Comparison of ENCODE assay signal across 19 mouse cellular contexts in the genomic region with DNA sequence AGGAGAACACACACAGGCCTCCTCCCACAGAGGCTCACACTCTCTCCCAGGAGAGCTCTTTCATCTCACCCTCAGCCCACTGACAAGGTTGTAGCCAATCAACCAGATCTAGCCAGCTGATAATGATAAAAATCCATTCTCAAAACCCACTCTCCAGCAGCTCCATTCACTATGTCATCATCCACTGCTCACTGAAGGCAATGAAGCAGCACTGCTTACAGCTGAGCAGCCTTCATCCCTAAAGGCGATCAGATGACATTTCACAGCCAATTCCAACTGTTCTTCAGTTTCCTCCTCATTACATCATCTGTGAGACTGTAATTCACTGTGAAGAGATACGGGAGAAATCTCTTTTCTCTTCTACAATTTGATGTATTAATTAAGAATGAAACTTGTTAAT. TPM values are rescaled to one million over a fixed set of nuclear protein-coding genes. Genes with fewer than 3 reads are reported as not detected.
A peak's percentile ranks its signal among the peaks of the same experiment; 100 is the strongest.
DNase-seq lines count a peak whose midpoint lies in the region; TF ChIP-seq lines count a peak whose summit lies in the region.
"Had no signal": no experiment of that assay in that cellular context is flagged by ENCODE, and none has a peak within 500 bp of the region (broad histone marks: within the 10 kb centered on the region; RNA-seq: fewer than 3 reads in every experiment).

No protein-coding gene starts in this region.

- no peak overlapping the region for H3K27ac ChIP-seq in heart, embryonic 10.5 days
- H3K27ac ChIP-seq: embryonic facial prominence, embryonic 10.5 days; embryonic facial prominence, embryonic 12.5 days; forebrain, embryonic 13.5 days; forebrain, embryonic 15.5 days had no signal

- peak overlapping the region; percentile 5 for H3K4me2 ChIP-seq in myocyte (ENCODE audit: low read depth)
- H3K4me2 ChIP-seq: embryonic facial prominence, embryonic 12.5 days; forebrain, embryonic 13.5 days; forebrain, embryonic 15.5 days had no signal

- H3K4me3 ChIP-seq in myocyte, result no peak overlapping the region
- H3K4me3 ChIP-seq in heart, embryonic 10.5 days, result no peak overlapping the region
- H3K4me3 ChIP-seq: embryonic facial prominence, embryonic 10.5 days; embryonic facial prominence, embryonic 12.5 days; forebrain, embryonic 13.5 days; forebrain, embryonic 15.5 days had no signal

- H3K4me1 ChIP-seq in heart, embryonic 10.5 days, result no peaks in the 10 kb centered on the region
- H3K4me1 ChIP-seq: embryonic facial prominence, embryonic 10.5 days; embryonic facial prominence, embryonic 12.5 days; forebrain, embryonic 13.5 days; forebrain, embryonic 15.5 days had no signal

- TF ChIP-seq POLR2A in myocyte (IDR thresholded peaks at IDR 0.05; ENCODE audit: insufficient read length, low read depth), result peak; percentile 59

- no peak overlapping the region for H3ac ChIP-seq in myocyte (ENCODE audit: control insufficient read depth, insufficient read length)

- H3K79me2 ChIP-seq in myocyte (ENCODE audit: control insufficient read depth, insufficient read depth), result peaks cover 4% of the 10 kb centered on the region

- no peaks in the 10 kb centered on the region for H3K9me3 ChIP-seq in heart, embryonic 10.5 days
- H3K9me3 ChIP-seq: embryonic facial prominence, embryonic 10.5 days; embryonic facial prominence, embryonic 12.5 days; forebrain, embryonic 13.5 days; forebrain, embryonic 15.5 days had no signal

- H3K36me3 ChIP-seq in myocyte (ENCODE audit: control insufficient read depth, insufficient read depth), result peaks cover 40% of the 10 kb centered on the region
- peaks cover 79% of the 10 kb centered on the region for H3K36me3 ChIP-seq in heart, embryonic 10.5 days

- peak; percentile 29 for DNase-seq in retina, postnatal 1 day
- no peak for DNase-seq in retina, embryonic 14.5 days (ENCODE audit: low spot score)
- DNase-seq in MN1 (ENCODE audit: low spot score), result peak; percentile 67
- no peak for DNase-seq in heart, embryonic 10.5 days (ENCODE audit: low spot score)
- DNase-seq in testis, postnatal 10 days (ENCODE audit: low spot score), result no peak
- DNase-seq: adrenal gland, adult 2 months; adrenal gland, postnatal 10 days; adrenal gland, postnatal 25 days; cerebellum, adult 11-12 months; cerebellum, adult 2 months; cerebellum, adult 9-10 months; cerebellum, postnatal 10 days; cerebellum, postnatal 25 days; forebrain, postnatal 0 days had no signal

- 91% methylated on average over 2 of the region's 2 CpGs for WGBS in heart, embryonic 10.5 days

- no peaks in the 10 kb centered on the region for H3K27me3 ChIP-seq in myocyte (ENCODE audit: control insufficient read depth, insufficient read depth, insufficient read length)
- no peaks in the 10 kb centered on the region for H3K27me3 ChIP-seq in heart, embryonic 10.5 days (ENCODE audit: insufficient read depth, poor library complexity, severe bottlenecking)
- H3K27me3 ChIP-seq: embryonic facial prominence, embryonic 12.5 days; forebrain, embryonic 13.5 days; forebrain, embryonic 15.5 days had no signal

TF ChIP-seq in myocyte, 11 proteins besides CTCF, POLR2A, EP300 and RAD21:
- TF ChIP-seq E2F4 (IDR thresholded peaks at IDR 0.05; ENCODE audit: insufficient read depth), result no peak
- TF ChIP-seq CEBPB (IDR thresholded peaks at IDR 0.05; ENCODE audit: insufficient read depth, poor library complexity, severe bottlenecking), result peak; percentile 82
- TF ChIP-seq POLR2AphosphoS2 (IDR thresholded peaks at IDR 0.05; ENCODE audit: insufficient read length, low read depth), result peak; percentile 48

RNA-seq across cellular contexts. Expression of a gene that starts 39.3 kb away (rescaled TPM):
- polyA plus RNA-seq in myocyte (2012; fragmentation: generic; extraction: Trizol), result 12.1 TPM
- 13.4 and 13.9 TPM in 2 replicates for polyA plus RNA-seq in heart, embryonic 10.5 days (2016; fragmentation: Nextera tagmentation; extraction: Ambion mirVana)

Comparison
In these comparisons a context has a peak if more than half of its experiments do, and no peak if none do; other contexts are left out.
1. DNase-seq: peak in retina, postnatal 1 day (single experiment) and MN1 (single experiment); none in retina, embryonic 14.5 days (single experiment), heart, embryonic 10.5 days (single experiment) and testis, postnatal 10 days (single experiment).